Mouse (Mus musculus) small intestine, adult 2 months (tissue): ENCODE measurements around the gene Tnfrsf4.

ENCODE experiments used
- CTCF ChIP-seq: fragments of 200-500 bp; IDR thresholded peaks from 2 replicates; pipeline ENCODE4 v1.5.1; 2012; ENCODE audit warnings: low read depth, mild to moderate bottlenecking, control low read depth, inconsistent platforms, low read length, moderate library complexity, mixed read lengths; ENCODE audit not compliant: insufficient replicate concordance, insufficient read length; ENCODE audit errors: extremely low read depth
- POLR2A ChIP-seq: fragments of 200-500 bp; IDR thresholded peaks from 2 replicates; pipeline ENCODE4 v1.6.1; 2012; ENCODE audit warnings: low read depth, mild to moderate bottlenecking, control low read depth, inconsistent platforms, low read length, moderate library complexity

DNA sequence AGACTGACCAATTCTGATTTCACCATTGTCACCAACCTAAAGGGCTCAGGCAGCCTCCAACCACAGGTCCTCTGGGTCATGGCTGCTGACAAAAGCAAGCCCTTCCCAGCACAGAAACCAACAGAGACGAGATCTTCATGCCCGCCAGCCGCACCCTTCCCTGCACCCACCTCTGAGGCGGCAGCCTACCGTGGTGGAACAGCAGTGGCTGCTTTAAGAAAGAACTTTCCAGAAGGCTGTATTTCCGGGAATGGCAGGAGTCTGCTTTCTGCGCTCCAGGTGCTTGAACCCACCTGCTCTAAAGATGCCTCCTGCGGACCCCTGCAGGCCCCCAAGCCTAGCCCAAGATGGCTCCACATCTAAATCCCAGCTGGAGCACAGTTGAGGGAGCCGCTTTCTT, 45.2 kb downstream of the Tnfrsf4 start:
- TF ChIP-seq POLR2A, result no peak; the same call in 1 of the 2 replicates
- no peak for TF ChIP-seq CTCF
